Mouse (Mus musculus): ENCODE measurements around the gene Zbtb42. TPM values are rescaled to one million over a fixed set of nuclear protein-coding genes. Genes with fewer than 3 reads are reported as not detected.

Gene Zbtb42
- 27.7 and 32.8 TPM in 2 replicates for polyA plus RNA-seq (2012; rRNA removed)

DNA sequence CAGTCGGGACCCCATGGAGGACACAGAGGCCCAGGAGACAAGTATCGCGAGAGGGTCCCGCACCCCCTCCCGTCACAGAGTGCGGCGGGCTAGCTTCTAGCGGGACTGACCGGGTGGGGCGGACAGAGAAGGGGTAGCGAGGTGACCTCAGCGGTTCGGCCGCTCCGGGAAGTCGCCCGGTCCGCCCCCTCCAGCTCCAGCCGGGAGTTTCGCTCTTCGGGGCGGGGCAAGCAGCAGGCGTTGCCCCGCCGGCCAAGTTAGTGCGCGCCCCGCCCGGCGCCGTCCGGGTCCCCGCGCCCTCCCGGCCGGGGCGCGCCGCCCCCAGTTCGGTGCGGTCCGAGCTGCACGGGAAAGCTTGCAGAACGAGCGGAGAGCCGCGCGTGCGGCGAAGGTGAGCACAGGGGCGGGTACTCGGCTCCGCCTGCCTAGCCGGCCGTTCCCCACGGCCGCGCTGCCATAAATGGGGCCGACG lies at the start of gene Zbtb42:
TSS of gene Zbtb42 (plus strand) at position 274 of the 472 bp plus-strand sequence.
- Histone ChIP-seq H3K4me1 (ENCODE audit: control insufficient read depth, insufficient read depth, insufficient read length, low read length) (peaks cover 23% of the 10 kb centered on the region), H3K36me3 (ENCODE audit: control insufficient read depth, insufficient read depth, low read length) (peaks cover 9% of the 10 kb centered on the region), H3K27ac (ENCODE audit: insufficient read depth, low read depth, low read length) (peak within 1 kb of the TSS; percentile 58), H3K27me3 (ENCODE audit: control insufficient read depth, insufficient read depth, low read length) (no peaks in the 10 kb centered on the region), H3K4me3 (ENCODE audit: low read depth, low read length) (peak within 1 kb of the TSS; percentile 88)
- under 1% methylated on average over 60 of the region's 60 CpGs for WGBS
- TF ChIP-seq POLR2A (IDR thresholded peaks at IDR 0.05; ENCODE audit: low read depth, low read length) (no peak), CTCF (IDR thresholded peaks at IDR 0.05; ENCODE audit: extremely low read depth, insufficient read length, insufficient replicate concordance, low read depth, low read length) (no peak)

DNA sequence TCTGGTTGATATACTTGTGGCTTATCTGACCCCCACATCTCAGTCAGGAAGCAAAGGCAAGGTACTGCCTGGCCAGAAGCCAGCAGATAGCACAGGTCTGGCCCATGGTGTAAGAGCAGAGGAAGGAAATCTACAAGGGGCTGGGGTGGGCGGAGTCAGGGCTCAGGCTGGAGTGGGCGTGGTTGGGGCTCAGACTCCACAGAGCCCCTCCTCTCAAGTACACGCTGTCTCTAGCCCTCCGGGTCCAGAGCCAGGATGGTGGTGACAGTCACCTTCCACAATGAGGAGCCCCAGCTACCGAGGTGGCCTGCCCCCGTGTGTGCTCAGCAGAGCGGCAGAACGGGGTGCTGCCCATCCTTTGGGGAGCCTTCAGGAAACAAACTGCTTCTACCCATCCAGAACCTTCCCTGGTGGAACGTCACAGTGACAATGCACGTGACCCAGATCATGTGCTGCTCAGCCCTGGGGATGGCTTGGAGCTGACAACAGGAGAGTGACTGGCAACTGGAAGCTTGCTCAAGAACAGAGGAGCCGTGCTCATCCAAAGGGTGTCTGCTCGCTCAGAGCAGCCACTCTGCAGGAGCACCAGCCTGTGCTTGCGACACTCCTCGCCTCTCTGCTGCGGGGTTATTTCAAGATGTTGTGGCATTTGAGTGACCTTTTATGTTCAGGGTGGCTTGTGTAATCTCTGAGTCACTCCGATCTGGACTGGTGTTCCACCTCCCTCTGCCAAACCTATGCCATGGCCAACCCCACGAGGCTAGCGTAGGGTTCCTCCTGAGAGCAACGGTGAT lies 49.5 kb upstream of the Zbtb42 start:
- no peaks in the 10 kb centered on the region for H3K27me3 ChIP-seq (ENCODE audit: control insufficient read depth, insufficient read depth, low read length)
- peak overlapping the region; percentile 37 for H3K4me3 ChIP-seq (ENCODE audit: low read depth, low read length)
- peaks cover 6% of the 10 kb centered on the region for H3K4me1 ChIP-seq (ENCODE audit: control insufficient read depth, insufficient read depth, insufficient read length, low read length)
- TF ChIP-seq CTCF (IDR thresholded peaks at IDR 0.05; ENCODE audit: extremely low read depth, insufficient read length, insufficient replicate concordance, low read depth, low read length) (no peak), POLR2A (IDR thresholded peaks at IDR 0.05; ENCODE audit: low read depth, low read length) (no peak)
- no peak overlapping the region for H3K27ac ChIP-seq (ENCODE audit: insufficient read depth, low read depth, low read length)
- 11% methylated on average over 19 of the region's 19 CpGs for WGBS
- H3K36me3 ChIP-seq (ENCODE audit: control insufficient read depth, insufficient read depth, low read length) = no peaks in the 10 kb centered on the region

DNA sequence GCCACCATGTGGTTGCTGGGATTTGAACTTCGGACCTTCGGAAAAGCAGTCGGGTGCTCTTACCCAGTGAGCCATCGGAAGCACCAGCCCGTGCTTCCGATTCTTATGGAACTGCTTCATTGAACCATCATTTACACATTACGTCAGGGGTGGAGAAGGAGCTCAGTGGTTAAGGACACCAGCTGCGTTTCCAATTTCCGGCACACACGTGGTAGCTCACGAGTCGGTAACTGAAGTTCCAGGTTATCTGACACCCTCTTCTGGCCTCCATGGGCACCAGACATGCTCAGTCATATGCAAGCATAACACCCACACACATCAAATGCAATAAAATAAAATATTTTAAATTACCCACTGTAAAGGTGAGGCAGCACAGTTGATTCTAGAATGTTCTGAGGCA lies 48.6 kb upstream of the Zbtb42 start:
- TF ChIP-seq CTCF (IDR thresholded peaks at IDR 0.05; ENCODE audit: extremely low read depth, insufficient read length, insufficient replicate concordance, low read depth, low read length) = no peak
- TF ChIP-seq POLR2A (IDR thresholded peaks at IDR 0.05; ENCODE audit: low read depth, low read length) = no peak
- H3K4me3 ChIP-seq (ENCODE audit: low read depth, low read length) = no peak overlapping the region
- H3K27me3 ChIP-seq (ENCODE audit: control insufficient read depth, insufficient read depth, low read length) = no peaks in the 10 kb centered on the region
- no peaks in the 10 kb centered on the region for H3K36me3 ChIP-seq (ENCODE audit: control insufficient read depth, insufficient read depth, low read length)
- no peak overlapping the region for H3K27ac ChIP-seq (ENCODE audit: insufficient read depth, low read depth, low read length)
- H3K4me1 ChIP-seq (ENCODE audit: control insufficient read depth, insufficient read depth, insufficient read length, low read length) = peaks cover 6% of the 10 kb centered on the region
- 91% methylated on average over 12 of the region's 12 CpGs for WGBS

DNA sequence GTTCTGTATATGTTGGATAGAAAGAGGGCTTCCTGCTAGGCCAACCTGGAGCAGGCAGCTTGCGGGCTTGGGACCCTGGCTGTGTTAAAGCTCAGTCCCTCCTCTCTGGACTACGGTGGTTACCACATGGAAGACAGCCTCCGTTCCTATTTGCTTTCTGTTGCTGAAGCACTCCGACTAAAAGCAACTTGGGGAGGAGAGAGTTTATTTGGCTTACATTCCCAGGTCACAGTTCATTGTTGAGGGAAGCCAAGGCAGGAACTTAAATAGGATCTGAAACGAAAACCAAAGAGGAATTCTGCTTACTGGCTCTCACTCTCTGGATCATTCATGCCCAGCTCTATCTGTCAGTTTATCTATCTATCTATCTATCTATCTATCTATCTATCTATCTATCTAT lies 47.8 kb upstream of the Zbtb42 start:
- Histone ChIP-seq H3K4me1 (ENCODE audit: control insufficient read depth, insufficient read depth, insufficient read length, low read length) (peaks cover 6% of the 10 kb centered on the region), H3K36me3 (ENCODE audit: control insufficient read depth, insufficient read depth, low read length) (no peaks in the 10 kb centered on the region), H3K4me3 (ENCODE audit: low read depth, low read length) (no peak overlapping the region), H3K27me3 (ENCODE audit: control insufficient read depth, insufficient read depth, low read length) (no peaks in the 10 kb centered on the region), H3K27ac (ENCODE audit: insufficient read depth, low read depth, low read length) (no peak overlapping the region)
- 70% methylated on average over 5 of the region's 5 CpGs for WGBS
- TF ChIP-seq POLR2A (IDR thresholded peaks at IDR 0.05; ENCODE audit: low read depth, low read length) = no peak

DNA sequence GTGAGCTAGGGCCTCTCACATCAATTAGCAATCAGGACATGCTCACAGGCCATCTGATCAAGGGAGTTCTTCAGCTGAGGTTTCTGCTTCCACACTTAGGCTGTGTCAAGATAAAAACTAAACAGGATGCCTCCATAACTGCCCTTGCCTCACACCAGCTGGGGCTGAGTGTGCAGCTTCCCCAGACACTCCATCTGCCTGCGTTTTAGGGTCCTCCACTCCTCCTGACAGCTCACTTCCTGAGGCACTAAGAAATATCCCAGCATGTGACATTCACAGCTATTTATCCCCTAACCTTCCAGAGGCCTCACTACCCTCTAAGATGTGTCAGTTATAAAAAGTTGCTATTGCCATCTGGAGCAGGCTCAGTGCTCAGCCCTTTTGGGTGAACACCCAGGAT lies 47.2 kb upstream of the Zbtb42 start:
- 53% methylated on average over 1 of the region's 1 CpGs for WGBS
- H3K27ac ChIP-seq (ENCODE audit: insufficient read depth, low read depth, low read length) = no peak overlapping the region

DNA sequence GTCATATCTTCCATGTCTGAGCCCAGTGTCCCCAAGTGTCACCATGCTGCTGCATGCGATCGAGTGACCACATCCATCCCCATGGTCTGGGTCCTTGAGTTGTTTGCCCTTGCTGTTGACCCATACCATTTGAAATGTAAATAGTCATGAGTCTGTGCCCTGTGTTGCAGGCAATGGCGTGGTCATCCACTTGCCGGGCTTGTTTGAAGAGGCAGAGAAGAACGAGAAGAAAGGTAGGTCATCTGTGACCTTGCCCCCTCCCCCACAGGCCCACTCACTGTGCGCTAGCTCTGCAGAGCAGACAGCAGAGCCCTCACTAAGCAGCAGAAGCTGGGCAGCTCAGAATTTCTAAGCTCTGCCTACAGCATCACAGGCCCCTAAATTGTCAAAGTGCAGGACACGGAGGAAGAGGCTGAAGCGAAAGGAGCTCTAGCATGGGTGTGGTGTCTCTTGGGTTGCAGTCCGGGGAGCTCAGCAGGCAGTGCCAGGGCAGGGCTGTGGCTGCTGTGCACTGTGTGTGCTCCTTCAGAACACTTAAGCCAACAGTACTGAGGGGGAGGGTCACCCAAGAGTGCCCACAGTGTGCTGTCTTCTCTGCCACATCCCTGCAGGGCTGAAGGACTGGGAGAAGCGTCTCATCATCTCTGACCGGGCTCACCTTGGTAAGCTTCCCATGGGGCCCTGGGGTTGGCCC lies 46.4 kb upstream of the Zbtb42 start:
- H3K4me3 ChIP-seq (ENCODE audit: low read depth, low read length) = no peak overlapping the region

More for the DNA sequence above, 47.2 kb upstream of the Zbtb42 start:
- H3K27me3 ChIP-seq (ENCODE audit: control insufficient read depth, insufficient read depth, low read length) = no peaks in the 10 kb centered on the region
- H3K36me3 ChIP-seq (ENCODE audit: control insufficient read depth, insufficient read depth, low read length) = no peaks in the 10 kb centered on the region
- H3K4me3 ChIP-seq (ENCODE audit: low read depth, low read length) = no peak overlapping the region
- TF ChIP-seq CTCF (IDR thresholded peaks at IDR 0.05; ENCODE audit: extremely low read depth, insufficient read length, insufficient replicate concordance, low read depth, low read length) = no peak
- no peak for TF ChIP-seq POLR2A (IDR thresholded peaks at IDR 0.05; ENCODE audit: low read depth, low read length)
- peaks cover 6% of the 10 kb centered on the region for H3K4me1 ChIP-seq (ENCODE audit: control insufficient read depth, insufficient read depth, insufficient read length, low read length)

DNA sequence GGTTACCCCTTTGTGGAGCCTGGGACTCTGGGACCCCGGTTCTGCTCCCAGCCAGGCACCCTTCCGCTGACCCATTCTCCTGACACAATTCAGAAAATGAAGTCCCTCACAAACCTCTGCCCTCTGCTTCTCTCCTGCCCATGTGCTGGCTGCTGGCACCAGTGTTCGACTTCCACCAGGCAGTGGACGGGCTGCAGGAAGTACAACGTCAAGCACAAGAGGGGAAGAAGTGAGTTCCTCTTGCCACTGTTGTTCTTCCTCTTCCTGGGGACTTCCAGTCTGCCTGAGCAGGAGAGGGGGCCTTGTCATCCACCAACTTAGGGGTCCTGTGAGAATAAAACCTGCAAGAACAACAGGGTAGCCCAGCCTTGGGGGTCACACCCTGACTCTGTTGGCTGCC lies 45.7 kb upstream of the Zbtb42 start:
- Histone ChIP-seq H3K27ac (ENCODE audit: insufficient read depth, low read depth, low read length) (no peak overlapping the region), H3K4me3 (ENCODE audit: low read depth, low read length) (no peak overlapping the region), H3K36me3 (ENCODE audit: control insufficient read depth, insufficient read depth, low read length) (no peaks in the 10 kb centered on the region), H3K4me1 (ENCODE audit: control insufficient read depth, insufficient read depth, insufficient read length, low read length) (peaks cover 6% of the 10 kb centered on the region), H3K27me3 (ENCODE audit: control insufficient read depth, insufficient read depth, low read length) (no peaks in the 10 kb centered on the region)
- WGBS = 76% methylated on average over 5 of the region's 5 CpGs
- TF ChIP-seq POLR2A (IDR thresholded peaks at IDR 0.05; ENCODE audit: low read depth, low read length) = no peak
- no peak for TF ChIP-seq CTCF (IDR thresholded peaks at IDR 0.05; ENCODE audit: extremely low read depth, insufficient read length, insufficient replicate concordance, low read depth, low read length)

More for the DNA sequence above, 46.4 kb upstream of the Zbtb42 start:
- H3K4me1 ChIP-seq (ENCODE audit: control insufficient read depth, insufficient read depth, insufficient read length, low read length) = peaks cover 6% of the 10 kb centered on the region
- TF ChIP-seq POLR2A (IDR thresholded peaks at IDR 0.05; ENCODE audit: low read depth, low read length) = no peak
- no peak for TF ChIP-seq CTCF (IDR thresholded peaks at IDR 0.05; ENCODE audit: extremely low read depth, insufficient read length, insufficient replicate concordance, low read depth, low read length)
- H3K27me3 ChIP-seq (ENCODE audit: control insufficient read depth, insufficient read depth, low read length) = no peaks in the 10 kb centered on the region
- H3K27ac ChIP-seq (ENCODE audit: insufficient read depth, low read depth, low read length) = no peak overlapping the region
- 65% methylated on average over 11 of the region's 11 CpGs for WGBS
- H3K36me3 ChIP-seq (ENCODE audit: control insufficient read depth, insufficient read depth, low read length) = no peaks in the 10 kb centered on the region

Measured in small intestine, adult 2 months (tissue).